Mouse (Mus musculus) ZHBTc4 (cell line): ENCODE measurements around the gene Retreg3.

ENCODE experiments used
- DNase-seq: peaks from one replicate; pipeline ENCODE4 v3.0.0-alpha.2; 2011; ENCODE audit warnings: low read depth, low spot score

Gene Retreg3

GRCm38 (mm10) chr11:101119131-101119760 is 447 bp downstream of the Retreg3 start:
- peak; percentile 51 for DNase-seq

DNA sequence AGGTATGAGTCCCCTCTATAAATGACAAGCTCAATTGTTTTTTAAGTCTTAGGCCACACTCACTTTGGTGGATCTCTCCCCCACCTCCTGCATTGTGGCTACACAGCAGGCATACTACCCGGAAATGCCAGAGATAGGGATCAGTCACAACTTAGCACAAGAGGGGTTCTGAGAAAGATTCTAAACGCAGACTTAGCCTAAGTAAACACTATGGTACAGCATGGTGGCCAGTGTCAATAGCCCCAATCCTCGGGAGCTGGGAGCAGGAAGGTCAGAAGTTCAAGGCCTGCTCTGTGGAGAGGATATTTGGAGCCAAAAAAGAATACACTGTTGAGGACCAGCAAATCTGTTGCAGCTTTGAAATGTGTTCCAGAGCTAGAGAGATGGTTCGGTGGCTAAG is 1.6 kb downstream of the Retreg3 start:
- DNase-seq: no peak

DNA sequence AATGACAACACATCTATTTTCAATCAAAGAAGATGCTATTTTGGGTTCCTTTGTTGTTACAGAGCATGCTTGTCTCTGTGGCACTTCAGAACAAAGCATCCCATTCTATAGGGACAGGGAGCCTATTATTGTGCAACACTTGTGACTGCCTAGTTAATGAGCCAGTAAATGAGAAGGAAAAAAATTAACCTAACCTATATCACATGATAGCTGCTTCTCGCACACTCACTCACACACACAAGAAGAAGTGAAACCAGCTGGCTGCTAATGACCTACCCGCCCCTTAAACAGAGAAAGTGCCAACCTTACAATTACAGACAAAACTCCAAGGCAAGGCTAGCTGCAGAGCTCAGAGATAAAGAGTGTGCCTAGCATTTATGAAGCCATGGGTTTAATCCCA is 4.1 kb downstream of the Retreg3 start:
- no peak for DNase-seq

GRCm38 (mm10) chr11:101112186-101112585 is 7.5 kb downstream of the Retreg3 start:
- no peak for DNase-seq

DNA sequence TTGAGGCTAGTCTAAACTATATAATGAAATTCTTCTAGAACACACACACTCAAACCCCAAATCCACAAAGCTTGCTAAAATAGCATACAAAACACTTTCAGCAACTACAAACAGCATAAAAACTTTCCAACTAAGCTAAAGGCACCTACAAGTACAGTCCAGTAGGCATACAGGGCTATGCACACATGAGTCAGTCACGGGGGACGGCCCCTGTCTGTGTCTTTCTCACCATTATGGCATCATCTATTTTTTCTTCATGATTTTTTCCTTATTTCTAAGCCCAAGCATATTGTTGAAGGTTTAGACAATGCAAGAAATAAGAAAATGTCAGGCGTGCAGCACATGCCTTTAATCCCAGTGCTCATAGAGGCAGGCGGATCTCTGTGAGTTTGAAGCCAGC is 8.5 kb downstream of the Retreg3 start:
- no peak for DNase-seq

- DNase-seq: no peak
Measured at GRCm38 (mm10) chr11:101110708-101111107, 9.0 kb downstream of the Retreg3 start.

DNA sequence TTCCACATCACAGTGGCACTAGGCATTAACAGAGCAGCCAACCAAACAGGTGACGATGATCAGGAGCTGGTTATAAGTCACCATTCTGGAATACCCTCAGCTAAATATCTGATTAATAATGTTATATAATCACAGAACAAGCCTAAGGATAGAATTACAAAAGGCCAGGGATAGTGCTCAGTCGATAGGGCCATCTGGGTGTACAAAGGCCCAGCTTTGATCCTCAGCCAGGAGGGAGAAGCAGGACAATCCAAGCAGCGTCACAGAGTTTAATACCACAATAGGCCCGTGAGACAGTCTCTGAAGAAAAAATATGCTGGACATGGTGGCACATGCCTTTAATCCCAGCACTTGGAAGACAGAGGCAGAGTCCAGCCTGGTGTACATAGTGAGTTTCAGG is 10.3 kb downstream of the Retreg3 start:
- DNase-seq: no peak

DNA sequence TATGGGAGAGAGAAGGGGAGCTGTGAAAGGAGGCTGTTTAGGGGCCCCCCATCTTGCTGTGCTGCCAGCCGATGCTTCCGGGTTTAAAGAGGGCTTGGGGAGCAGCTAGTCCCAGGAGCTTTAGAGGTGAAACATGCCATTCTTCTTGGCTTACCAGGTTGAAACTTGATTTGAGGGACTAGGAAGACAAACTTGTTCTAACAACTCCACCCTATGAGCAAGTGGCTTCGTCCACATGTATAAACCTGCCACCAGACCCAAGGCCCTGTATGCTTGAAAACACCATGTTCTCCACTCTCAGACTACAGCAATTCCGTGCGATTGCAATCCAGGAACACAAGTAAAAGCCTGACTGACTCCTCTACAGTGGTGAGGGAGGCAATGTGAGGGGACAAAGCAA is 16.7 kb downstream of the Retreg3 start:
- no peak for DNase-seq

DNA sequence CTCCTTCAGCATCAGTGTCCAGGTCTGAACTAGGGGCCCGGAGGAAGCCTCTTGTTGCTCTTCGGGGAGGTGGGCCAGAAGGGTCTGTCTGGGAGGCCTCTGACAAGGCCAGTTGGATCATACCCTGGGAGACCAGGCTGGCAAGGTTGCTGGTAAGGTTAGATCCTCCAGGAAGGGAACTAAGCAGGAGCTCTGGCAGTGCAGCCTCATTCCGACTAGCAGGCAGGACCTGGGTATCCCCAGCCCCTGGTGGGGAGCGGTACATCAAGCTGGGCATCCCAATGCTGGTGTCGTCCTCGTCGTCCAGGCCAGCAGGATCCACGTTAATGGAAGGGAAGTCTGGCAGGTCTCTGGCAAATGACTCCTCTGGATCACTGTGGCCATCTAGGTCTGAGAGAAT is 21.5 kb downstream of the Retreg3 start:
- no peak for DNase-seq

GRCm38 (mm10) chr11:101095314-101096024 is 24.2 kb downstream of the Retreg3 start, which contains the start of gene Psmc3ip:
TSS of gene Psmc3ip (minus strand) at chr11:101095436.
- peak; percentile 97 for DNase-seq

- DNase-seq: no peak
Measured at GRCm38 (mm10) chr11:101094930-101095313, 24.8 kb downstream of the Retreg3 start.

DNA sequence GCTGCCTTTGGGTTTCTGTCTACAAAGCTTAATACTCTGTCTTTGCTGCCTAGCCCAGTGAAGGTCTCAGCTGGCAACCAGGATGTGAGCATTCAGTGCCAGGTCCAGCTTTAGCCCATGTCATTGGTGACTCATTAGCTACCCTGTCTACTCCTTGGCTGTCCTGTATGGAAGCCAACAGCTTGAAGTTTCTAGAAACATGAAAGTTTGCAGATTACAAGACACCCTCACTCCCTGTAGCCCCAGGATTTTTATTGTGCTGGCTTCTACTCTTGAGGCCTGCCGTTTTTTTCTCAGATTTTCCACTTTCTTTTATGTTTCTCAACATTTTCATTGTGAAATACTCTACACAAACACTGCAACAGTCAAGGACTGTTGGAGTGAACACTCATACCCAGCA is 29.8 kb downstream of the Retreg3 start:
- DNase-seq: no peak

DNA sequence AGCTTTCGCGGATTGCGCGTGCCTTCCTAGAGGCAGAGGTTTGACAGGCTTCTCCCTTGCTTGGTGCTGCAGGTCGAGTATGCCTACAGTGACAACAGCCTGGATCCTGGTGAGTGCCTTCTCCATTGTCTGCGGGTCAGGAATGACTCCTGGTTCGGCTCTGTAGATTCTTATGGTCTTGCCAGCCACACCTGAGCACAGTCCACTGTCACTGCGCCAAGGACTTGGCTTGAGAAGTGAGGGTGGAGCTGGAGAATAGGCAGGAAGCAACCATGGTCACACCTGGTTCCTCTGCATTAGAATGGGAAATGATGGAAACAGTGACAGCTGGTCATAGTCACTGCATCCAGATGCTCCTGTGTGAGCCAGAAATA is 32.0 kb downstream of the Retreg3 start:
- no peak for DNase-seq

DNA sequence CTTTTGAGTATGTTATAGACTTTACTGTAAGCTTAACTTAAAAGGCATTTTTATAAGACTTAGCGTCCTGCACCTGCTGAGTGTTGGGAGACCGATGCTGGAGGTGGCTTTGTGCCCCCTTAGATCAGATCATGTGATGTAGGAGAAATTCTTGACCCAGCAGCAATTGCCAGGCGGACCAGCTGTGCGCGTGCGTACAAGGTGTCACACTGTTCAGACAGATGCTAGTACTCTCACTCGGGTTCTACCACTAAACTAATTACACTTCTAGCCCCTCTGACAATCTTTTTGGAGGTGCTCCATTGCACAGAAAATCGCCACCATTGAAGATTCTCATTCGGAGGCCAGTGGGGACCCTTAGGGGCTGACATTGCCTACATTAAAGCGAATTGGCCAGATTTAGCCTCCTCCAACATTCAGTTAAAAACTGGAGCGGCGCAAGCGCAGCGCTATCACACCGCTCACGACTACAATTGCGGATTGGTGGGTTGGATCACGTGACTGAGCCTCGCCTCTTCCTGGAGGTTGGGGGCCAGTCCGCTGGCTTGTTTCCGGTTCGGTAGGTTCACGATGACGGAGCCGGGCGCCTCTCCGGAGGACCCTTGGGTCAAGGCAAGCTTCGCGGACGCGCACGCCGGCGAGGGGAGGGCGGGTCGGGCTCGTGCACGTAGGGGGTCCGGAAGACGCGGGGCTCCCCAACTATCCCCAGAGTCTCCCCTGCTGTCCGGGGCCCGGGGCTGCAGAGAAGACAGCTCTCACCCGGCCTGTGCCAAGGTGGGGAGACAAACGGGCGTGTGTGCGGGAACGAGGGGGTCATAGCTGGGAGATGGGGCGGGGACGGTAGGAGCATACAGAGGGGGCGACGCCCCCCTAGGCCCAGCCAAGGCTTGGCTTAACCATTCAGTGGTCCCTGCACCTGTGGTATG is 32.7 kb downstream of the Retreg3 start, which contains the start of gene Mlx:
Gene Mlx (plus strand): TSS at position 522 of the 926 bp plus-strand sequence.
- peak; percentile 95 for DNase-seq

DNA sequence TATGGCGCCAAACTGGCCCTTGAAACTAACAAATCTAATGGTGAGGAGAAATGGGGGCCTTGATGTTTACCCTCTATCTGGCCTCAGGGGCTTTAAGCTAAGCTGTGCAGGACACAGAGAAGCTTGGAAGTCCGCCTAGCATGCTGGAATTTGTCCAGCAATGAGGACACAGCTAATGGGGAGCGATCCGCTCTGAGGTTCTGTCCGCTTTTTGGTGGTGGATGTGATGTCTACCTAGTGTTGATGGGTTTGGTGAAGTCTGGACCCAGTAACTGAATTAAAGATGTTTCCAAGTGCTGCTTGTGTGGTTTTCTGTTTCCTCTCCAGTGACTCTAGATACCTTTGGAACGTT is 33.4 kb downstream of the Retreg3 start:
- DNase-seq: no peak

- DNase-seq: no peak
Measured at GRCm38 (mm10) chr11:101085617-101086322, 33.9 kb downstream of the Retreg3 start.

DNA sequence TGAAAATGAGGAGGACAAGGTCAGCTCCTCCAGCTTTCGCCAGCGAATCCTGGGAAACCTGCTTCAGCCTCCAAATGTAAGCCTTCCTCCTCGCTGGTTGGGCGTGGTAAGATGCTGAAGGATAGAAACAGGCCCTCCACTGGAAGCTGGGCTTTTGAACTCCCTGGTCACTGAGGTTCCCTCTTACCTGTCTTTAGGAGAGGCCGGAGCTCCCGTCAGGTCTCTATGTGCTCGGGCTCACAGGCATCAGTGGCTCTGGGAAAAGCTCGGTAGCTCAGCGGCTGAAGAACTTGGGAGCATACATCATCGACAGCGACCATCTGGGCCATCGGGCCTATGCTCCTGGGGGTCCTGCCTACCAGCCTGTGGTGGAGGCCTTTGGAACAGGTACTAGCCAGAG is 34.9 kb downstream of the Retreg3 start:
- DNase-seq: no peak

- no peak for DNase-seq
Measured at GRCm38 (mm10) chr11:101084246-101084645, 35.4 kb downstream of the Retreg3 start.

- no peak for DNase-seq
Measured at GRCm38 (mm10) chr11:101083083-101083697, 36.5 kb downstream of the Retreg3 start.

GRCm38 (mm10) chr11:101082208-101083082 is 37.2 kb downstream of the Retreg3 start, which contains the start of gene Coasy:
TSS of gene Coasy (plus strand) at chr11:101082565.
- peak; percentile 95 for DNase-seq
